Mouse (Mus musculus) hindbrain, embryonic 16.5 days (tissue): ENCODE measurements around the gene Immt. TPM values are rescaled to one million over a fixed set of nuclear protein-coding genes. Genes with fewer than 3 reads are reported as not detected.
"Not testable (repeated sequence)": the region's sequence is repeated elsewhere in the genome, so short reads cannot be mapped to it uniquely, and the experiment has no call there.

Source experiments
- ATAC-seq: fragments of 200-750 bp; cut with Nextera tagmentation; 2 replicates; pipeline ENCODE4 v1.8.0; 2017; ENCODE audit warnings: moderate TSS enrichment, moderate library complexity
- H3K27ac ChIP-seq: fragments of 300-500 bp; sonication (generic); 2 replicates; pipeline ENCODE4 v1.5.1; 2014; ENCODE audit warnings: low read depth, mild to moderate bottlenecking, control low read depth, low read length, moderate library complexity
- H3K27me3 ChIP-seq: fragments of 300-500 bp; sonication (generic); replicated peaks from 2 replicates; pipeline ENCODE4 v1.6.1; 2014; ENCODE audit warnings: low read length; ENCODE audit not compliant: control insufficient read depth, insufficient read depth
- H3K36me3 ChIP-seq: fragments of 300-500 bp; sonication (generic); 2 replicates; pipeline ENCODE4 v1.6.1; 2014; ENCODE audit warnings: mild to moderate bottlenecking, low read length, moderate library complexity, mixed read lengths; ENCODE audit not compliant: control insufficient read depth, insufficient read depth
- H3K4me1 ChIP-seq: fragments of 300-500 bp; sonication (generic); 2 replicates; pipeline ENCODE4 v1.6.1; 2014; ENCODE audit warnings: low read depth, low read length; ENCODE audit not compliant: control insufficient read depth, insufficient read depth
- H3K4me2 ChIP-seq: fragments of 300-500 bp; sonication (generic); 2 replicates; pipeline ENCODE4 v1.6.1; 2014; ENCODE audit warnings: mild to moderate bottlenecking, low read length, control low read depth, moderate library complexity
- H3K4me3 ChIP-seq: fragments of 300-500 bp; sonication (generic); 2 replicates; pipeline ENCODE4 v1.5.1; 2014; ENCODE audit warnings: mild to moderate bottlenecking, low read length, control low read depth, moderate library complexity
- H3K9ac ChIP-seq: fragments of 300-500 bp; sonication (generic); 2 replicates; pipeline ENCODE4 v1.6.1; 2014; ENCODE audit warnings: low read depth, mild to moderate bottlenecking, control low read depth, low read length, moderate library complexity
- H3K9me3 ChIP-seq: fragments of 300-500 bp; sonication (generic); 2 replicates; pipeline ENCODE4 v1.6.1; 2014; ENCODE audit warnings: mild to moderate bottlenecking, low read length, moderate library complexity; ENCODE audit not compliant: control insufficient read depth
- WGBS: fragments of 180-500 bp; shearing (Covaris S2); extraction: QIAGEN DNeasy Blood & Tissue Kit; methylation state at CpG from one replicate; pipeline ENCODE4 v1.1.7; 2014; 5-methylcytosine and 5-hydroxymethylcytosine counted together
- polyA plus RNA-seq: library from polyadenylated mRNA; unstranded; fragments of >200 nt; fragmentation: Nextera tagmentation; extraction: Ambion mirVana; gene quantifications from 2 replicates; pipeline ENCODE4 v1.2.1, GENCODE M21; 2015

Gene Immt
- polyA plus RNA-seq, 1 experiment from 2014 or later, result 165 TPM

GRCm38 (mm10) chr6:71829768-71830167 lies 1.4 kb upstream of the Immt start:
- WGBS, result 87% methylated on average over 9 of the region's 9 CpGs
- Histone ChIP-seq H3K9ac (no peak overlapping the region), H3K9me3 (no peaks in the 10 kb centered on the region), H3K4me1 (peaks cover 13% of the 10 kb centered on the region), H3K27me3 (no peaks in the 10 kb centered on the region), H3K4me2 (no peak overlapping the region), H3K36me3 (no peaks in the 10 kb centered on the region), H3K4me3 (no peak overlapping the region), H3K27ac (no peak overlapping the region)
- no peak for ATAC-seq

- ATAC-seq, result peak; percentile 98
- Histone ChIP-seq H3K27me3 (no peaks in the 10 kb centered on the region), H3K36me3 (peaks cover 2% of the 10 kb centered on the region; the same call in 1 of the 2 replicates), H3K27ac (peak overlapping the region; percentile 92), H3K4me3 (peak overlapping the region; percentile 72), H3K4me1 (peaks cover 13% of the 10 kb centered on the region), H3K4me2 (peak overlapping the region; percentile 68), H3K9me3 (no peaks in the 10 kb centered on the region), H3K9ac (peak overlapping the region; percentile 85)
- 0% methylated on average over 21 of the region's 21 CpGs for WGBS
Measured at GRCm38 (mm10) chr6:71831581-71831960, 440 bp downstream of the Immt start.

GRCm38 (mm10) chr6:71836811-71837210 lies 5.7 kb downstream of the Immt start:
- H3K9ac ChIP-seq, result no peak overlapping the region
- H3K27me3 ChIP-seq, result no peaks in the 10 kb centered on the region
- no peak overlapping the region for H3K4me3 ChIP-seq
- H3K36me3 ChIP-seq, result peaks cover 2% of the 10 kb centered on the region; the same call in 1 of the 2 replicates
- ATAC-seq, result no peak
- H3K4me2 ChIP-seq, result no peak overlapping the region
- WGBS, result 90% methylated on average over 2 of the region's 2 CpGs
- H3K27ac ChIP-seq, result no peak overlapping the region
- H3K9me3 ChIP-seq, result no peaks in the 10 kb centered on the region
- peaks cover 11% of the 10 kb centered on the region for H3K4me1 ChIP-seq

GRCm38 (mm10) chr6:71839815-71840214 lies 8.7 kb downstream of the Immt start:
- H3K9ac ChIP-seq, result no peak overlapping the region
- H3K27me3 ChIP-seq, result no peaks in the 10 kb centered on the region
- H3K27ac ChIP-seq, result no peak overlapping the region
- peaks cover 2% of the 10 kb centered on the region; the same call in 1 of the 2 replicates for H3K36me3 ChIP-seq
- no peaks in the 10 kb centered on the region for H3K4me1 ChIP-seq
- no peak overlapping the region for H3K4me2 ChIP-seq
- no peaks in the 10 kb centered on the region for H3K9me3 ChIP-seq
- no peak overlapping the region for H3K4me3 ChIP-seq
- ATAC-seq, result no peak

GRCm38 (mm10) chr6:71840597-71841290 lies 9.6 kb downstream of the Immt start:
- Histone ChIP-seq H3K4me3 (no peak overlapping the region), H3K9ac (no peak overlapping the region), H3K4me1 (no peaks in the 10 kb centered on the region), H3K27ac (no peak overlapping the region), H3K27me3 (no peaks in the 10 kb centered on the region), H3K9me3 (no peaks in the 10 kb centered on the region), H3K36me3 (peaks cover 4% of the 10 kb centered on the region; the same call in 1 of the 2 replicates), H3K4me2 (no peak overlapping the region)
- ATAC-seq, result no peak
- WGBS, result 100% methylated on average over 1 of the region's 1 CpGs

GRCm38 (mm10) chr6:71846906-71847305 lies 15.8 kb downstream of the Immt start:
- 90% methylated on average over 6 of the region's 6 CpGs for WGBS
- H3K4me1 ChIP-seq, ATAC-seq: not testable (repeated sequence)

GRCm38 (mm10) chr6:71867751-71868150 lies 36.6 kb downstream of the Immt start:
- H3K9me3 ChIP-seq, result no peaks in the 10 kb centered on the region
- H3K9ac ChIP-seq, result no peak overlapping the region
- 84% methylated on average over 2 of the region's 2 CpGs for WGBS
- peaks cover 45% of the 10 kb centered on the region for H3K36me3 ChIP-seq
- H3K4me1 ChIP-seq, result no peaks in the 10 kb centered on the region
- H3K4me2 ChIP-seq, result no peak overlapping the region
- no peaks in the 10 kb centered on the region for H3K27me3 ChIP-seq
- ATAC-seq, result no peak
- H3K4me3 ChIP-seq, result no peak overlapping the region
- H3K27ac ChIP-seq, result no peak overlapping the region

More at GRCm38 (mm10) chr6:71846906-71847305, 15.8 kb downstream of the Immt start:
- not testable (repeated sequence) for H3K9me3 ChIP-seq, H3K27me3 ChIP-seq, H3K36me3 ChIP-seq, H3K4me2 ChIP-seq, H3K27ac ChIP-seq, H3K9ac ChIP-seq, H3K4me3 ChIP-seq

GRCm38 (mm10) chr6:71868809-71869208 lies 37.7 kb downstream of the Immt start:
- 97% methylated on average over 1 of the region's 1 CpGs for WGBS

GRCm38 (mm10) chr6:71871396-71871795 lies 40.3 kb downstream of the Immt start:
- H3K27ac ChIP-seq, result no peak overlapping the region
- no peaks in the 10 kb centered on the region for H3K9me3 ChIP-seq
- no peak for ATAC-seq
- no peak overlapping the region for H3K4me2 ChIP-seq
- H3K4me1 ChIP-seq, result no peaks in the 10 kb centered on the region
- H3K27me3 ChIP-seq, result no peaks in the 10 kb centered on the region
- no peak overlapping the region for H3K4me3 ChIP-seq
- 98% methylated on average over 9 of the region's 9 CpGs for WGBS
- H3K36me3 ChIP-seq, result peaks cover 42% of the 10 kb centered on the region
- H3K9ac ChIP-seq, result no peak overlapping the region

More at GRCm38 (mm10) chr6:71868809-71869208, 37.7 kb downstream of the Immt start:
- H3K27me3 ChIP-seq, result no peaks in the 10 kb centered on the region
- peaks cover 44% of the 10 kb centered on the region for H3K36me3 ChIP-seq
- ATAC-seq, result no peak
- no peaks in the 10 kb centered on the region for H3K4me1 ChIP-seq
- H3K4me3 ChIP-seq, result no peak overlapping the region
- no peak overlapping the region for H3K27ac ChIP-seq
- no peaks in the 10 kb centered on the region for H3K9me3 ChIP-seq
- H3K4me2 ChIP-seq, result no peak overlapping the region
- H3K9ac ChIP-seq, result no peak overlapping the region
